Mouse (Mus musculus): ENCODE results near the gene Sh3rf3.

Sh3rf3 gene

DNA sequence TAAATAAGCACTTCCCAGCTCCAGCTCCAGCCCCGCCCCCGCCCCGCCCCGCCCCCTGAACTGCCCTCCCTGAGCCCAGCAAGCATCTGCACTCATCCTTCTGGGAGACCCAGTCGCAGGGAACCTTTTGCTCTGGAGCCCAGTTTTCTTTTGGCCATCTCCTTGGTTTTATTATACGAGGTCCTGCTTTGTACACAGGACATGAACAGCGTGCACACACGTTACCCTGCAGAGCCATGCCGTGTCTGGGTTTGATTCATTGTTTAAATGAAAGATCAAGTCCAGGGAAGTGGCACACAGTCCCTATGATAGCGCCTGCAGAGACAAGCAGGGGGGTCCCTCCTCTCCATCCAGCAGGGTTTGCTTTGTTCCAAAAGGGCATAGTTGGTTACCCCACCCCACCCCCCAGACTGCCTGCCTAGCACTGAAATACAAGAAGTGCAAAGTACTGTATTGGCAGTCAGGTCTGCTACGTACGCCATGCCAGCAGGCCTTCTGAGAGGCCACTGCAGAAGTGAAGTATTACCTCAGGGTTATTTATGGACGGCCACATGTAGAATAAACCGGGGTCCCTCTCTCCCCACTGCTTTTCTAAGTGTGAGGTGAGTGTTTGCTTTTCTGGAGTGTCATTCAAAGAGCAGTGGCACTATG lies 41.5 kb downstream of the Sh3rf3 start:
- no peak for DNase-seq (ENCODE audit: low spot score)

DNA sequence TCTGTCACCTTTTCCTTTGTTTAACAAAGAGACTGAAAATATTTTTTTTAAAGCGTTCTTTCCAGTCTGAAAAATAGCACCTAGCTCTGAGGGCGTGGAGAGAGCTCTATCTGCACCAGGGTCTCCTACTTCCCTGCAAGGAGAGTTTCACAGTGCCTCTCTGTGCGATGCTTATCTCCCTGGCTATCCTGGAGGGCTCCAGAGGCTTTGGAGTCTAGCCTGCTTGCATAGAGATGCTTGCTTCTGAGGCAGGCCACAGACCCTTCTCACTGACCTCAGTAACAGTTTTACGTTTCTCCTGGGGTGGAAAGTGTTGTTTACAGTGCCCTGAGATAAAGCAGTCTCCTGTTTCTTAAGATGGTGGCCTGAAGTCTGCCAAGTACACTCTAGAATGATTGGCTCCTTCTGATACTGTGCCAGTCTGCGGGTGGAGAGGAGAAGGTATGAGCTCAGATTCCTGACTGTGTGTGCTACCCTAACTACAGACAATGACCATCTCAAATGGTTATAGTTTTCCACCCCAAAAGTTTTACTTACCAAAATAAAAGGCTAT lies 42.1 kb downstream of the Sh3rf3 start:
- DNase-seq (ENCODE audit: low spot score), result no peak

DNA sequence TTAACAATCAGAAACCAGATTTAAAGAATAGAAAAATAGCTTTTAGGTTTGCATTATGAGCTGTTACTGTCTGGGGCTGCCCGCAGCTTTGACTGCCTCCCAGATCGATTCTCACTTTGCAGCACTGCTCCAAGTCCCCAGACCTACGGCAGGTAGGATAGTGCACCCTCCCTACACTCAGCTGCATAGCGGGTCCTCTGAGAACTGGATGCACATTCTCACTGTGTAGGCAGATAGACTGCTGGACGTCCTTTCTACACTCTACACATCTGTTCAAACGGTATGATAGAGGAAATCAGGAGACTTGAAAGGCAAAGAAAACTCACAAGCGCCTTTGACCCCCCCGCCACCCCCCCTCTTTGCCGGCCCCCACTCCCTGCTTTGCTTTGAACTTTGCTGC lies 42.7 kb downstream of the Sh3rf3 start:
- no peak for DNase-seq (ENCODE audit: low spot score)

DNA sequence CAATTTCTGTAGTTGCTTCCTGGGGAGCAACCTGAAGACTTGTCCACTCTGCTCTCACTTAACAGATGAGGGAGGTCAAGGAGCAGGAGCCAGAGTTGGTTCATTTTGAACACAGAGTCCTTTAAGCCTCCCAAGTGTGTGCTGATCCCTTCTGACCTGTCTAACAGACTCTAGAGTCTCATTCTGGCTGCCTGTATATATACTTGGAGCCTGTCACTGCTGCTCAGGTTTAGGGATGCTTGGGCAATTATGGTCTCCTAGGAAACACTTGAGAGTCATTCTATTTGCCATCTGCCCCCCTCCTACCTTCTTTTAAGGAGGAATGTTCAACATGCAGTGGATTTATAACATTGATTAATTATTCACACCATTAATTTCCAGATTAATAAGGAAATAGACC lies 43.6 kb downstream of the Sh3rf3 start:
- DNase-seq (ENCODE audit: low spot score), result no peak

- DNase-seq (ENCODE audit: low spot score), result no peak
These were observed 51.6 kb downstream of the Sh3rf3 start for GRCm38 (mm10) chr10:58864735-58865134.

- no peak for DNase-seq (ENCODE audit: low spot score)
These were observed 54.4 kb downstream of the Sh3rf3 start for GRCm38 (mm10) chr10:58867536-58867935.

DNA sequence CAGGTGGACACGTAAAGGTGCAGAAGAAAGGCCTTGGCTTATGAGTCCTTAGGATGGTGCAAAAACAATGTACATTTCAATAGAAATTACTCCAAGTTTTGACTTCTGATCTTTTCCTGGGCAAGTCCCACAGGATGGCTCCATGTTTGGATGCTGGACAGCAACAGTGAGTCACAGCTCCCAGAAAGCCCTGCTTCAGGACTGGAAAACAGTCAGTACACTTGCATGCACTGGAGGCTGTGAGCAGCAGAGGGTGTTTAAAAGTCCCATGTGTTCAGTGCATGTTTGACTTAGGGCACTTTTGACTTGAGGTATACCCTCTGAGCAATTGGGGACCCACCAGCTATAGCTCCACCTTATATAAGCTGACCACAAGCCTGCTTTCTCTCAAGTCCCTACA lies 56.7 kb downstream of the Sh3rf3 start:
- DNase-seq (ENCODE audit: low spot score), result no peak

DNA sequence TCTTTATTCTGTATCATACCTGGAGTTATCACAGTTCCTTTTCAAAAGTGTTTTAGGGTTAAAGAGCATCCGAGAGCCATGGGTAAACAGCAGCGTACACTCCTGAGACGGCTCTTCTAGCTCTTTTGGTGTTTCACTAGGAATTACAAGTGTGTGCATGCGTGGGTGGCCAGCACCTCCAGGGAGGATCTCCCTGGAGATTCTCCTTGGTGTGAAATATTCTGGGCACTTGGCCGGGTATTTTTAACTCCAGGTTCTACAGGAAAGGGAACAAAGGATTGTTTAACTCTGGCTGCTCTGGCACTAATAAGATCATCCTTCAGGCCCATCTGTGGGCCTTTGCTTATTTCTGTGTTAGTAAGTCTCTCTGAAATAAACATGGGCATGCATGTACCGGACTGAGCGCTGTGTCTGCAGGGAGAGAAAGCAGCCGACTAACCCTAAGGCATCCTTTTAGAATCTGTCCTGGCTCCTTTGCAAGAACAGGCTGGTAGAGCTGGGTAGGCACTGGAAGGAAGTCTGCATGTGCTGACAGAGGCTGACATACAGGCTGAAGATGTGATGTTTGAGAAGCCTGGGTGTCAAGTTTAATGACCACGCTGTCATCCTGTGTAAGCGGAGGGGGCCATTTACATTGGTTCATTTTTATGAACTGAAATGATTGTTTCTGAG lies 58.1 kb downstream of the Sh3rf3 start:
- DNase-seq (ENCODE audit: low spot score), result no peak

DNA sequence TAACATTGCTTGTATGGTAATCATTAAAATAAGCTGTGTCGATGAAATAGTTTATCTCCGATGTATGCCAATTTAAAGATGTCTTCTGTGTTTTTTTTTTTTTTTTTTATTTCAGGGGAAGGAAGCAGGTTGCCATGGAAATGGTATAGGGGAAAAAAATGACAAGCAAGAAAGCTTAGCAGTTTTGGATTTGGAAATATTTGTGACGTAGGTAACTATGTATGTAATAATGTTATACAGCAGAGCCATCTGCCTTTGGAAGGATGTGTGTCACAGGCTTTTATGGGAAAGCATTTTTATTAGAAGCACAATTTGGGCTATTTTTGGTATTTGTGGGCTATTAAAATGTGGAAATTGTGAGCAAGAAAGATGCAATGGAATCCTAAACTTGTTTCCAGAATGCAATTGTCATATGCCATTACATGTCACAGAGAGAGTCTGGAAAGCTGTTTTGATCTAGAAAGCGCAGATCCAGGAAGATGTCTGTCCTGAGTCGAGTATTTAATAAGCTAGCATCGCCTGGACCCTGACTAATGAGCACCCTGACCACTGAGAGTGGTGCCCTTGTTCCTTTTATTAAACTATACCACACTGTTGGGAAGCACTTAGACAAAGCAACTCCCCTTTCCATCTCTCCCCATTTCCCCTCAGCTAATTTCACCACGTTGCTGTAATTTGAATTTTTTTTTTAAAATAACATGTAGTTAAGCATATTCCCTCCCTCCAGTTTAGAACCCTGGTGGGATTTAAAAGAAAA lies 58.8 kb downstream of the Sh3rf3 start:
- DNase-seq (ENCODE audit: low spot score), result no peak

- DNase-seq (ENCODE audit: low spot score), result no peak
These were observed 64.7 kb downstream of the Sh3rf3 start for GRCm38 (mm10) chr10:58877835-58878234.

- no peak for DNase-seq (ENCODE audit: low spot score)
These were observed 65.5 kb downstream of the Sh3rf3 start for GRCm38 (mm10) chr10:58878636-58879035.

GRCm38 (mm10) chr10:58882741-58883140 lies 69.6 kb downstream of the Sh3rf3 start:
- DNase-seq (ENCODE audit: low spot score), result no peak

DNA sequence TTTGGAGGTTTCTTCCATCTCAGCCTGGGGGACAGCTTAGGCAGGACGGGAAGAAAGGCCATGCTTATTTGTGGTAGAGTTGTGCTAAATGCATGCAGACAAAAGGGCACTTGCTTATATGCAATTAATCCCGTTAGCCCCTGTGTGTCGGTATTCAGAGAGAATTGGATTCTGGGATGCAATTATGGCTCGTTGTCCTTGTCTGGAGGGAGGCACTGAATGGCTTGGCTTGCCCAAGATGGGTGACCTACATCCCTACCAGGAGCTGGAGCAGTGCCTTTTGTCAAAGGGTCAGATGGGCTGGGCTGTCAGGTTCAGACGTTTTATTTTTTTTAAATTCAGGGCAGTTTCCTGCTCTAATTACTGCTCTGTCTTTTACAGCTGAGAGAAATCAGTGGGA lies 72.2 kb downstream of the Sh3rf3 start:
- DNase-seq (ENCODE audit: low spot score), result no peak

- DNase-seq (ENCODE audit: low spot score), result no peak
These were observed 72.7 kb downstream of the Sh3rf3 start for GRCm38 (mm10) chr10:58885816-58886215.

DNA sequence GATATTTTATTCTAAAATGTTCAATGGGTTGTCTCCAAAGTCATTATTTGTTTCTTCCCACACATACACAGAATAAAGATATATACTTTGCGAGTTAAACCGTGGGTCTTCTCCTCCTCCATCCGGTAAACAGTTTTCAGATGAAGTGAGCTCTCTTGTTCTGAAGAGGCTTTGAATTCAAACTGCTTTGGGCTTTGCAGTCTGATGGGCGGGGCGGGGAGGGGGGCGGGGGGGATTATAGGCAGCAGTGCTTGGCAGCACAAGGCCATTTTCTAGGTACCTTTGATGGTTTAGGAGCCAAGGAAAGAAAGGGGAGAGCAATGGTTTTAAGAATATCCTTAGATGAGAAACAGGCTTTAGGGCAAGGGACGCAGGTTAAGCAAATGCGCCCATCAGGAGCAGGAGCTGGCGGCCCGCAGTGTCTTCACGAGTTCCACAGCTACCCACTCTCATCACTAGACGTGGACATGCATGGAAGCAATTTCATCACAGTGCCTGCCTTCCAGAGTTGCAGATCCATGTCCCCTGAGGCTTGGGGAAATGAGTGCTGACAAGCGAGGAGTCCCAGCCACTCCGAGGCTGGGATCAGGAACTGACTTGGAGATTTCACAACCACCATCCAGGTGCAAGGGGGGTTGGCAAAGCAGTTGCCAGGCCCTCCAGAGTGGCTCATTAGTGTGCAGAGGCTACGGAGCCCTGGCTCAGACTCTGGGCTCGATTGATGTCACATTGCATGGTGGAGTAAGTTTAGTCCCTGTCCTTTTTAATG lies 77.7 kb downstream of the Sh3rf3 start:
- no peak for DNase-seq (ENCODE audit: low spot score)

- no peak for DNase-seq (ENCODE audit: low spot score)
These were observed 82.3 kb downstream of the Sh3rf3 start for GRCm38 (mm10) chr10:58895431-58895830.

DNA sequence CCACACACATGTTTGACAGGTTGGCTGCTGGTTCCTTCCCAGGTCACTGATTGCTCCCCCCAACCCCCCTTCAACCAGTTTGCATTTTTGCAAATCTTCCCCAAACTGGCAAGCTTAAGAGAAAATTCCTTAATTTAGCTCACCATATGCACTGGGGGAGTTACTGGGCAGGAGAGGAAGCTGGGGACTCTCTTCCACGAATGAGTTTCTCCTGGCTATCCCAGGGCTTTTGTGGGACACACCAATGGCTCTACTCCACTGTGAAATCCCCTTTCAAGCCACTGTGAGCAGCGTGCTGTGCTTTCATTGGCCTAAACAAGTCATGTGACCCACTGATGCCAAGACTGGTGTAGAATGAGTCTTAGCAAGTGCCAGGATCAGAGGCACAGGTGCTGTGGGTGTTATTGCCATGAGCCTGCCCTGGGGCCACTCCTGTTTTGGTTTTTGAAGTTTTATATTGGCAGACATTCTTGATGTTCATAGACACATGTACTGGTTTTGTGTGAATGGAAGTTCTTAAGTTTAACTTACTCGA lies 83.9 kb downstream of the Sh3rf3 start:
- DNase-seq (ENCODE audit: low spot score), result no peak

DNA sequence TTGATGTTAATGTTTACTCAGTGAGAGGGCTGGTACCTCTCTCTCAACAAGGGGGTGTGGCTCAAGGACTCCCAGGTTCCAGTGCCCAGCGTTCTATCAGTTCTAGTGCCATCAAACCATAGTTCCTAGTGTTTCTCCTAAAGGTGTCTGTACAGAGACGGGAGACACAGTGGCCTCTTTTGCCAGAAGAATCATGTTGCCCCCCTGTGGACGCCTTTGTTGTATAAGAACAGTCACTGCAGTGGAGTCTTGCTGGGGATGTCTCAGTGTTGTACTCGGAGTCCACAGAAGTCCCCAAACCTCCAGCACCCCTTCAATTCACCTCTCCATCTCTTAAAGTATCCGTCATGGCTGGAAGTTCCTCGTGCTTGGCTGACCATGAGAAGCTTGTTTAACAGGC lies 92.1 kb downstream of the Sh3rf3 start:
- no peak for DNase-seq (ENCODE audit: low spot score)

- no peak for DNase-seq (ENCODE audit: low spot score)
These were observed 93.9 kb downstream of the Sh3rf3 start for GRCm38 (mm10) chr10:58907001-58907443.

DNA sequence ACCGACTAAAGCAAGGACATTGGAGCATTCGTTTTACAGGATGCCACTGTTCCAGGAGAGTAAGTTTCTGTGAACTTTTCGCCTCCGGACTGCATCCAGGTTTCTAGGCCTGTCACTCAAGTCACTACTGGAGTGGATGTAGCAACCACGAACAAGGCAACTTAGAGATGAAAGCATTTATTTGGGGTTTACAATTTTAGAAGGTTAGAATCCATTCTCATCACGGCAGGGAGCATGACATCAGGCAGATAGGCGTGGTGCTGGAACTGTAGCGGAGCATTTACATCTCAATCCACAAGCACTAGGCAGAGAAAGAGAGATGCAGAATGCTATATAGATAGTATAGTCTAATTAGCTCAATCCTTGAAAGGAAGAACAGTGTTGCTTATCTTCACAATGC lies 95.3 kb downstream of the Sh3rf3 start:
- no peak for DNase-seq (ENCODE audit: low spot score)

- no peak for DNase-seq (ENCODE audit: low spot score)
These were observed 102.4 kb downstream of the Sh3rf3 start for GRCm38 (mm10) chr10:58915301-58916245.
